Mouse (Mus musculus) layer of hippocampus, adult 2 months (tissue): ENCODE measurements at regions not wholly inside any gene's neighbourhood (a gene's known extent, or its start where the extent isn't known, plus 50 kb on each side); places are given as distances from the start of the nearest gene placed in this dataset.

Experiments used
- DNase-seq, 2 experiments: peaks; one replicate each; pipeline ENCODE4 v3.0.0; 2022; ENCODE audit warnings: low spot score in 2 of 2
- H3K27ac ChIP-seq: fragments of 200-600 bp; 2 replicates; pipeline ENCODE4 v1.8.1; 2022
- H3K4me3 ChIP-seq: fragments of 200-600 bp; 2 replicates; pipeline ENCODE4 v1.8.1; 2022; ENCODE audit warnings: mild to moderate bottlenecking
- CTCF ChIP-seq: fragments of 200-600 bp; conservative IDR thresholded peaks from 2 replicates; pipeline ENCODE4 v1.8.1; 2022; ENCODE audit warnings: antibody characterized with exemption, mild to moderate bottlenecking, moderate library complexity

DNA sequence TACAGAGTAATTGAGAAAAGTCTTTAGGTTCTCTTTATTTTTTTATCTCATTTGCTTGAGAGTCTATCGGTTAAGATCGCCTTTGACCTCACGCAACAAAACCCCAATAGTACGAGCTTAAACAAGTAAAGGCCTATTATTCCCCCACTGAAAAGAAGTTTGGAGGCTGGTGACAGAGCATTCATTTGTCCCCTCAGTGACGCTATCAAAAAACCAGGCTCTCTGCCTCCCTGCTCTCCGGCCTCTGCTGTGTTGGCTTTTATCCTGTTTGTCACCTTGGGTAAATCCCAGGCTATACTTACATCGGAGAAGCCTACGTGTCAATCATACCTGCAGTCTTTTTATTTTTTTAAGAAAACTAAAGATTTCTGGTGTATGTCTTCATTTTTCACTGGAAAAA is 112.9 kb downstream of the Gm9376 start:
- no peak for TF ChIP-seq CTCF
- DNase-seq = no peak
- H3K27ac ChIP-seq = no peak overlapping the region
- H3K4me3 ChIP-seq = no peak overlapping the region

GRCm38 (mm10) chr14:118385529-118385932 is 118.8 kb downstream of the Gm9376 start:
- Histone ChIP-seq H3K27ac (no peak overlapping the region), H3K4me3 (no peak overlapping the region)
- no peak for TF ChIP-seq CTCF
- no peak for DNase-seq

GRCm38 (mm10) chr14:118388061-118388460 is 121.3 kb downstream of the Gm9376 start:
- no peak overlapping the region for H3K4me3 ChIP-seq
- H3K27ac ChIP-seq = no peak overlapping the region
- no peak for DNase-seq
- TF ChIP-seq CTCF = no peak

GRCm38 (mm10) chr14:118390790-118391189 is 124.0 kb downstream of the Gm9376 start:
- no peak overlapping the region for H3K4me3 ChIP-seq
- no peak overlapping the region for H3K27ac ChIP-seq
- DNase-seq = no peak
- TF ChIP-seq CTCF = no peak

GRCm38 (mm10) chr14:118391561-118391960 is 124.8 kb downstream of the Gm9376 start:
- Histone ChIP-seq H3K27ac (no peak overlapping the region), H3K4me3 (no peak overlapping the region)
- no peak for DNase-seq

DNA sequence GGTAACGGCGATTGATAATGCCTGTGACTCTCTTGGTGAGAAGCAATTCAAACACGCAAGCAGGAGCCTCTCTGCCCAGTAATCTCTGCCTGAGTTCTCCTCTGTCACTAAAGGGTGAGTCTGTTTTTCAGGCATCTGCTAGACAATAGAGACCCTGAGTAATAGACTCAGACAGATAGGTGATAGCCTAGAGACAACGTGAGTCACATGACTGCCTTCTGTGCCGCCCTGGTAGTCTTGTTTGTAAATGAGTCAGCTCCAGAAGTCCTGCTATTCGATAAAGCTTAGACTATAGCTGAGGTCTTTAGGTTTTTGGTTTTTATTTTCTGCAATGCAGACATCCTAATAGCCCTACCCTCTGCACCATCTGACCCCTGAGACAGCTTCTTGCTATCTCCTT is 126.9 kb downstream of the Gm9376 start:
- TF ChIP-seq CTCF = no peak
- no peak overlapping the region for H3K27ac ChIP-seq
- no peak overlapping the region for H3K4me3 ChIP-seq
- DNase-seq = no peak

More at GRCm38 (mm10) chr14:118391561-118391960, 124.8 kb downstream of the Gm9376 start:
- TF ChIP-seq CTCF = no peak

DNA sequence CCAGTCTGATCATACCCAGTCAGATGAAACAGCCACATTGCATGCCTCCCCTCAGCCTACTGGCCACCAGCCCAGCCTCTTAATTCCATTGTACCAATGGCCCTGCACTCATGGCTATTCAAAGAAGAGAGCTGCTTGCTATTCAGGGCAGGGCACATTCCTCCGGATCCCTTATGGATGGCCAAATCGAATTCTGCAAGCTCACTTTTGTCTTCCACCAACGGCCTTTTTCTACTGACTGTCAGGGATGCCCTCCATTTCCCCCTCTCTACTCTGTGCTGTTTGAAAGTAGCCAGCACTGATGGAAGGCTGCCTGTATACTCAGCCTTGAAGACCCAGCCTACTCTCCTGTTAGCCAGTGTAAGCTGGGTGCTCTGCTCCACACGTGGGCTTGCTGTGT is 147.5 kb downstream of the Gm9376 start:
- TF ChIP-seq CTCF = no peak
- H3K4me3 ChIP-seq = no peak overlapping the region
- no peak overlapping the region for H3K27ac ChIP-seq
- no peak for DNase-seq

DNA sequence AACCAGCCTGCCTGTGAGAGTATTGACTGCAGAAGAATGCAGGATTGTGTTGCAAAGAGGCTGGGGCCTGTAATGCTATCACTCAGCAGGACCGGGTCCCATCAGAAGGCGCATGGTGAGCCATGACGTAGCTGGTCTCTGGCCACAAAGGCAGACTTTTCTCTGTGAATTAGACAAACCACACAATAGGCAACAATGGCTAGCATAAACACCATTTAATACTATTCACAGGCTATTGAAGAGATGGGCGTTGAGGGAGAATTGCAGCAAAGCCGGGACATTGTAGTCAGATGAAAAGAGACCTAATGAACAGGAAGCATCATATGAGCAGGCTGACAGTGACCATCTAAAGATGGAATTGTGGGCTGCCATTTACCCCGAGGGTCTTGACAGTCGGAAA is 149.4 kb downstream of the Gm9376 start:
- DNase-seq = no peak
- H3K27ac ChIP-seq = no peak overlapping the region
- no peak overlapping the region for H3K4me3 ChIP-seq
- no peak for TF ChIP-seq CTCF

- Histone ChIP-seq H3K27ac (no peak overlapping the region), H3K4me3 (no peak overlapping the region)
- no peak for DNase-seq
- no peak for TF ChIP-seq CTCF
These were observed 152.9 kb downstream of the Gm9376 start for GRCm38 (mm10) chr14:118419442-118420193.

DNA sequence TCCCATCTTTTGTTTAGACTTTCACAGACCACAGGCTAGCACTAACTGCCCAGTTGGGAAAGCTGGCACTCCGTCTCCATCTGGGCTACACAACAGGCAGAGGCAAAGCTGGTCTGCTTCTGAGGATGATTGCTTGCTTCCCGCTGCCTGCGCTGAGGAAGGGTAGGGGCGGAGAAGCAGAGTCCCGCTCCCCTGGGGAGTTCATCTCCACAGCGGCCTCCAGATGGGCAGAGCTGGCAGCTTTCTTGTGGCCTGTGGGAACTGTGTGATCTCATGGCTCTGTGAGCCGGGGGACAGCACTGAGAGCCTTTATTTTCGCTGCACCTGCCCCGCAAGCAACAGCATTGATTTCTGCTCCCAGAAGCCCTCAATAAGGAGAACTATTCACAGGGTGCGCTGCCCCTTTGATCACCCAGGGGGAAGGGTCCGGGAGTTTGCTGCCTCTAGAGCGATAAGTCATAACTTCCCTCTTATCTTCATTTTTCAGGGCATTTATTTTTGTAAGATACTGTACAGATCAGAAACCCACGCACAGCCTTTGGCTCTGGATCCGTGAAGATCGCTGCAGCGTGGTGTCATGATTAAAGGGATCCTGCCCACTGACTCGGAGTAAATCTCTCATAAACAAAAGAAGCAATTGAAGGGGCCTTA is 155.7 kb downstream of the Gm9376 start:
- Histone ChIP-seq H3K27ac (no peak overlapping the region), H3K4me3 (peak overlapping the region; percentile 36)
- no peak for TF ChIP-seq CTCF
- peak; percentile 10 to 18 for DNase-seq

GRCm38 (mm10) chr14:118423269-118423668 is 156.5 kb downstream of the Gm9376 start:
- TF ChIP-seq CTCF = no peak
- Histone ChIP-seq H3K27ac (no peak overlapping the region), H3K4me3 (no peak overlapping the region)
- no peak for DNase-seq

DNA sequence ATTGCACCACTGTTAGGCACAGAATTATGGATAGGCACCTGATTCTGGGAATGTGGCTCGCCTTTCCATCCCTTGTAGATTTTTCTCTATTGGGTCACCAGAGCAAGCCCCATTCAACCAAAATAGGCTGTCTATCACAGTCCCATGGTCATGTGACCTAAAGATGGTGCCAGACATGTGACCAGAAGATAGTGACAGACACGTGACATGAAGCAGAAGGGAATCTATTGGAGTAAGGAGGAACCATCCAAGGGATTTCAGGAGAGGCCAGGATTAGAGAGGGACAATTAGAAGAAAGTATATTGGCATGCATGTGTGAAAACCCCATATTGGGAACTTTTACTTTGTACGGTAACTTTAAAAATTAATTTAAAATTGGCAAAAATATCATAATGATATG is 159.8 kb downstream of the Gm9376 start:
- DNase-seq = no peak
- H3K27ac ChIP-seq = no peak overlapping the region
- H3K4me3 ChIP-seq = no peak overlapping the region
- no peak for TF ChIP-seq CTCF

GRCm38 (mm10) chr14:118430286-118430685 is 163.5 kb downstream of the Gm9376 start:
- DNase-seq = no peak
- no peak for TF ChIP-seq CTCF
- no peak overlapping the region for H3K4me3 ChIP-seq

GRCm38 (mm10) chr14:118430740-118431139 is 164.0 kb downstream of the Gm9376 start:
- no peak for TF ChIP-seq CTCF
- DNase-seq = no peak
- Histone ChIP-seq H3K27ac (no peak overlapping the region), H3K4me3 (no peak overlapping the region)

More at GRCm38 (mm10) chr14:118430286-118430685, 163.5 kb downstream of the Gm9376 start:
- H3K27ac ChIP-seq = no peak overlapping the region
